Mouse (Mus musculus) spleen, adult 10 weeks (tissue): Measurements from ENCODE around the gene Zfp420. TPM values are rescaled to one million over a fixed set of nuclear protein-coding genes. Genes with fewer than 3 reads are reported as not detected.

ENCODE experiments used
- polyA plus RNA-seq: library from polyadenylated mRNA; stranded (reverse); fragments of 350-450 nt; fragmentation: Illumina TruSeq; extraction: RNeasy Lipid Tissue Mini Kit (QIAGEN cat#74804); gene quantifications from one replicate; pipeline ENCODE4 v1.2.3, GENCODE M21; 2015; ENCODE audit warnings: low replicate concordance; ENCODE audit not compliant: insufficient read depth

Zfp420 gene
- 30.2 TPM for polyA plus RNA-seq

DNA sequence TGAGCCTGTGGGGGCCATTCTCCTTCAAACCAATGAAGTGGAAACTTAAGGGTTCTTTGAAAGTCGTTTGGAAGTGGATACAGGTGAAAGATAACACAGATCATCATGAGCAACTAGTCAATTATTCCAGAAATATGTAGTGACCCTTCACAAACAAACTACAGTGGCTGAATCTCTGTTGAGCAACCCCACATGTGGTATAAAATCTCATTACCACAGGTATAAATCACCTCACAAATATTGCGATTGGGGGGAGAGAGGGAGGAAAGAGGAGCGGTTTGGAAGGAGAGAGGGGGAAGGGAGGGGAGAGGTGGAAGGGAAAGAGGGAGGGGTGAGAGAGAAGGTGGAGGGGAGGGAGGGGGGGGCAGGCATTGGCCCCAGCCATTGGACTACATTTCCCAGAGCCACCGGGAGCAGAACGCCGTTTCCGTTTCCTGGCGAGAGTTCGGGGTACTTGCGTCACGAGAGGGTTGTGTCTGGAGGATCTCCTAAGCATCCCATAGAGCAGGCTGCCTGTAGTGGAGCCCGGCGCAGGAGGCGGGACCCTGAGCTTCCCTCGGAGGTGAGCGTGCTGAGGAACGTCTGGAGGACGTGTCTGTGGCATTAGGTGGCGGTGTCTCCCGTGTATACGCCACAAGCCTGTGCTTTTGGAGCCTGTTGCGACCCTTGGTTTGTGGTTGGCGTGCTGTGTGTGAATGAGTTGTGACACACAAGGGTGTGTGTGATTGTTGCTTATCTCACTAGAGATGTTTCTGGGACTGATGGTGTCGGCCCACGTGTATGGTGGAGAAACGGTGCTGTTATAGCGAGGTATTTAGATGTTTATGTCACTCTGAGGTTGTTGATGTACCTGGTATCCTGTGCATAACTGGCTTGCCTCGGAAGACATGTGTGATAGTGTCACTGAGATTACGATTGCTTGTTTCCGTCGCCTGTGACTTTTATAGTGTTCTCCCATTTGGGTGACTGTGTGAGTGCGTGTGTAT lies at the start of gene Zfp420:
TSS of gene Zfp420 (plus strand) at position 448 of the 986 bp plus-strand sequence.

GRCm38 (mm10) chr7:29815910-29816429 lies 43.8 kb upstream of the Zfp420 start, which contains the start of gene Zfp790:
Gene Zfp790 (plus strand): TSS chr7:29816114.

DNA sequence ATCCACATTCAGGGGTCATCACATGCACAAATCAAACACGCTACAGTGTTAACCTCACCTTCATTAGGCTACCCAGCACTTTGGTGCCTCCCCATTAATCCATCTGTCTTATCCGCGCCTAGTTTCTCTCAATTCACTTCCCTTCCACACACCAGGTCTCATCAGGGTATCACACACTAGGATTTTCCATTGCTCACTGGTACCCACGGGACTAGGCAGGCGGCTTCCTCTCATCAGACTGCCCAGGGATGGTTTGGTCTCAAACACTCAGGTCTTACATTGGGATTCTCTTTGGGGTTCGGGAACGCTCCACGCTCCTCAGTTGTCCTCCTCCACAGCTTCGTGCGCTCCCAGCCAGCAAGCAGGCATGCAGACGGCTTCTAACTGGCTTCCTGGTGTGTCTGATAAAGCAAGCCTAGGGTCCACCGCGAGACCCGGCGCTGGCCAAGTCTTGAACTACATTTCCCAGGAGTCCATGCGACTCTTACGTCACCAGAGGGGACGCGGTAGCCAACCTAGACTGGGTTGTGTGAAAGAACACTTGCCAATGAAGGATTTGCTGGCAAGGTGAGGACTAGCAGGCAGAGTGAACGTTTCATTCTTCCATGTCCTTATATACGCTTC lies 6.4 kb upstream of the Zfp420 start, which contains the start of gene Zfp940:
TSS of gene Zfp940 (minus strand) at position 451 of the 624 bp plus-strand sequence.

DNA sequence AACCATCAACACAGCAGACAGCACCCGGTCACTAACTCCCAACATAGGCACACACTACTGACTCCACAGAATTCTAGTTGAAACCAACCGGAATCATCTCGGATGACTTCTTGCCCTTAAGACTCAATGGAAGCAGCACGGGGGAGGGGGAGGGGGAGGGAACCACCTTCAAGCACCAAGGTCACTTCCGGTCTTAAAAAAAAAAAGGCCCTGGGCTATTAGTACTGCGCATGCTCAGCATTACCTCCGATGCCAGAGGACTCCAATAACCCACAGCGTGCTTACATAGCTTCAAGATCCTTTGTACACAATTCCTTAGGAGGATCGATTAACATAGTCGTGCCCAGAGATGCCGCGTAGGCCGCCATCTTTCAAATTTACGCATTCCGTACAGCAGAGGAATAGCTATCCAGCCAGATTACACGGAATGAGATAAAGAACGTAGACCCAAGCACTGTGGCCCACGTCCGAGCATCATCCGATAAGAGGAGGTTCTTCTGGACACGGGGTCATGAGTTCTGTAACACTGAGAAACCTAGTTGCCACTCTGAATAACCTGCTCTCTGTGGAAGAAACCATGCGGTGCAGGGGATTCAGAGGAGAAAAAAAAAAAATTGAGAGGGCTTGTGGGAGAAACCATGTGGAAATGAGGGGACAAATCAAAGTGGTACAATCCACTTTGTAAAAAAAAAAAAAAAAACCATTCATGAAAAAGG lies 46.3 kb downstream of the Zfp420 start, which contains the start of gene Zfp27:
TSS of gene Zfp27 (minus strand) at position 607 of the 716 bp plus-strand sequence.

GRCm38 (mm10) chr7:29908130-29908950 lies 48.6 kb downstream of the Zfp420 start, which contains the start of gene Zfp383:
Gene Zfp383 (plus strand): TSS chr7:29908223.

Other genes starting within 250 kb of the Zfp420 start
- gene Catsperg2, start 132.9 kb upstream of the Zfp420 start, polyA plus RNA-seq: not detected
- gene Zfp84, start 91.4 kb upstream of the Zfp420 start, polyA plus RNA-seq: 18.8 TPM
- 0.55 TPM for gene Zfp30, start 76.0 kb upstream of the Zfp420 start, polyA plus RNA-seq
- gene Zfp790, start 43.9 kb upstream of the Zfp420 start, polyA plus RNA-seq: 14.7 TPM
- gene Zfp940, start 6.3 kb upstream of the Zfp420 start, polyA plus RNA-seq: 6.4 TPM
- 6.2 TPM for gene Zfp27, start 46.6 kb downstream of the Zfp420 start, polyA plus RNA-seq
- gene Zfp383, start 48.2 kb downstream of the Zfp420 start, polyA plus RNA-seq: 9.2 TPM
- 7.3 TPM for gene Zfp74, start 94.1 kb downstream of the Zfp420 start, polyA plus RNA-seq
- gene Zfp568, start 124.0 kb downstream of the Zfp420 start, polyA plus RNA-seq: 11.5 TPM
- gene Zfp14, start 191.4 kb downstream of the Zfp420 start, polyA plus RNA-seq: 6.0 TPM
- 10.2 TPM for gene Zfp82, start 212.9 kb downstream of the Zfp420 start, polyA plus RNA-seq
- gene Gm26920, start 230.4 kb downstream of the Zfp420 start, polyA plus RNA-seq: 1.5 TPM
- 10.1 TPM for gene Zfp566, start 230.5 kb downstream of the Zfp420 start, polyA plus RNA-seq
- gene Zfp260, start 234.8 kb downstream of the Zfp420 start, polyA plus RNA-seq: 76.0 TPM